Mouse (Mus musculus) brown adipose tissue, adult 24 weeks (tissue): Measurements from ENCODE around the gene Prkaa2. TPM values are rescaled to one million over a fixed set of nuclear protein-coding genes. Genes with fewer than 3 reads are reported as not detected.
A peak's percentile ranks its signal among the peaks of the same experiment; 100 is the strongest.

ENCODE experiments used
- H3K27ac ChIP-seq: fragments of 200-500 bp; replicated peaks from 2 replicates; pipeline ENCODE4 v1.5.1; 2012; ENCODE audit warnings: low read depth, mild to moderate bottlenecking, low read length
- H3K4me1 ChIP-seq: fragments of 200-500 bp; 2 replicates; pipeline ENCODE4 v1.6.1; 2012; ENCODE audit warnings: low read length, mixed read lengths; ENCODE audit not compliant: control insufficient read depth, insufficient read depth, insufficient read length
- H3K4me3 ChIP-seq: fragments of 200-500 bp; 2 replicates; pipeline ENCODE4 v1.5.1; 2012; ENCODE audit warnings: low read depth, mild to moderate bottlenecking, low read length, moderate library complexity; ENCODE audit not compliant: insufficient read depth
- polyA plus RNA-seq: library from polyadenylated mRNA; stranded (reverse); fragments of >200 nt; gene quantifications from 2 replicates; pipeline ENCODE4 v1.2.4, GENCODE M21; 2012; ENCODE audit not compliant: missing spikeins, insufficient read depth, insufficient read length

Prkaa2 gene
- polyA plus RNA-seq, result 10.3 and 11.7 TPM in 2 replicates

- no peaks in the 10 kb centered on the region for H3K4me1 ChIP-seq
- peak within 1 kb of the TSS; percentile 89 for H3K4me3 ChIP-seq
- H3K27ac ChIP-seq, result peak within 1 kb of the TSS; percentile 24
These were observed at the start of gene Prkaa2 for GRCm38 (mm10) chr4:105109199-105109989. Prkaa2 (minus strand) TSS chr4:105109890.

- Histone ChIP-seq H3K4me3 (peak overlapping the region; percentile 94), H3K4me1 (peaks cover 18% of the 10 kb centered on the region), H3K27ac (peak overlapping the region; percentile 91)
These were observed 49.8 kb upstream of the Prkaa2 start for GRCm38 (mm10) chr4:105159531-105159870.

DNA sequence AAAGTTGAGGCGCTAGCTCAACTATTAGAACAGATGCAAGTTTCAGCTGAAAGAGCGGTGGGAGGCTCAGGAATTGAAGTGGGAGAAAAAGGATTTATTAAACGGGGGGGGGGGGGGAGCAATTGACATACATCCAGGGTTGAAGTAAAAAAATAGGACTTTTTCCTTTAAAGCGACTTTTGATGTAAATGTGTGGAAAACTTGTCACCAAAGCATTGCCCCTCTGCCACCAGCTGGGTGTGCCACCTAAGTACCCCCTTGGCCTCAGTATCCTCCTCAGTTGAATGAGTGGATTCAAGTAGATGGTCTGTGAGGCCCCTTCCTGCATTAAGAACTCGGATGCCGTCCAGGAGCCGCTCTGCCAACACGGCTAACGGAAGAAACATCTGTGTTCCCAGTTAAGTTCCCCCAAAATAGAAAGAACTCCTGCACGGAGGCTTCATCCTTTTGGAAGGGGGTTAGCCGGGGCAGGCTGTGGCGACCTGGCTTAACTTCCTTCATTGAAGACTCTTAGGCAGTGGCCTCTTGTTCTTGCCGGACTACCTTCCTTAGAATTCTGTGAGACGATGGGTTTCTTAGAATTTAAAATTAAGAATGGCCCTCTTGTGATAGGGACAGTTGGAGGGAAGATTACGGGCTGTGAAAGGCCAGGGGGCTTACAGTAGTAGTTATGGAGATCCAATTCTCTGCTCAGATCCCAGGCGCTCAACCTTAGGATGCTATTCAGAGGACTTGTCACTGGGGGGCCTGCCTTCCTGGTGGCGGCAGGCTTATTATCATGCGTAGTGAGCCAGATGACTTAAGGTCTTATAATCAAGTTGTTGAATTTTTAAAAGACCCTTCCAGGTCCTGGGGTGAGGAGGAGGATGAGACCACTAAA lies 49.2 kb upstream of the Prkaa2 start:
- Histone ChIP-seq H3K4me1 (peaks cover 17% of the 10 kb centered on the region), H3K4me3 (peak overlapping the region; percentile 94), H3K27ac (peak overlapping the region; percentile 91)

DNA sequence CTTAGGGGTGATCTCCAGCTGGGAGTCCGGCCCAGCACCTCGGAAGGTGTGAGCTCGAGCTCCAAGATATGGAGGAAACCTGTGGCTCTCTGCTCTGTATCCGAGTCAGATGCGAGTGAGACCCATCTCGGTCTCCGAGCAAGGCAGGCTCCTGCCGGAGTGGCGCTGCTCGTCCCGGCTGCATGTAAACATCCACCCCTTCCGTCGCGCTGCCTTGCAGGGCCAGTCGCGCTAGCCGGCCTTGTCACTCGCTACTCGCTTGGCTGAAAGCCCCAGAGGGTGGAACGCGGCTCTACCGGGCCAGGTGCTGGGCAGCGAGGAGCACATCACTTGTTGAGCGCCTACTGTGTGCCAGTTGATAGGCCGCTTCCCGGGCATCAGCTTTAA lies 48.5 kb upstream of the Prkaa2 start:
- peak overlapping the region; percentile 94 for H3K4me3 ChIP-seq
- peaks cover 10% of the 10 kb centered on the region for H3K4me1 ChIP-seq
- H3K27ac ChIP-seq, result peak overlapping the region; percentile 91

GRCm38 (mm10) chr4:105157276-105158168 lies 47.8 kb upstream of the Prkaa2 start, which contains the start of gene Plpp3:
Plpp3 (plus strand) TSS chr4:105157347.
- peaks cover 6% of the 10 kb centered on the region for H3K4me1 ChIP-seq
- H3K4me3 ChIP-seq, result peak within 1 kb of the TSS; percentile 94
- H3K27ac ChIP-seq, result peak within 1 kb of the TSS; percentile 91

GRCm38 (mm10) chr4:105156955-105157275 lies 47.2 kb upstream of the Prkaa2 start:
- Histone ChIP-seq H3K4me1 (peaks cover 5% of the 10 kb centered on the region; the same call in 1 of the 2 replicates), H3K27ac (peak overlapping the region; percentile 83; the same call in 1 of the 2 replicates), H3K4me3 (peak overlapping the region; percentile 94)

DNA sequence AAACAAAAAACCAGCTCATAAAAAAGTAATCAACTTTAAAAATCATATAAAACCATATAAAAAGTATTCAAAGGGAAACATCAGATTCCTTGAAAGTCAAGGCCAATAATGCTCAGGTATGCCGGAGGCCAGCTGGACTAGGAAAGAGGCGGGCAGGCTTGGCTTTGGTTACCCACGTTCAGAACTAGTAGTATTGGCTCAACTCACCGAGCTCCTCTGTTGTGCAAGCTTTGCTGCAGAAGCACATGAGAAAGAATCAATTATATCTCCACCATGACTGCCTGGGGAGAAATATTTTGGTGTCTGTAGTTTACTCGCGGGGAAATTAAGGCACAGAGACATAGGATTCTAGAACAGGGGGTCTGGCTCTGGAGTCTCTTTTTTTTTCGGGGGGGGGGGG lies 46.6 kb upstream of the Prkaa2 start:
- no peak overlapping the region for H3K27ac ChIP-seq
- peaks cover under 1% of the 10 kb centered on the region; the same call in 1 of the 2 replicates for H3K4me1 ChIP-seq
- H3K4me3 ChIP-seq, result no peak overlapping the region

GRCm38 (mm10) chr4:105153227-105153626 lies 43.5 kb upstream of the Prkaa2 start:
- Histone ChIP-seq H3K4me3 (no peak overlapping the region), H3K27ac (no peak overlapping the region), H3K4me1 (no peaks in the 10 kb centered on the region)

GRCm38 (mm10) chr4:105151911-105152690 lies 42.4 kb upstream of the Prkaa2 start:
- Histone ChIP-seq H3K4me3 (no peak overlapping the region), H3K27ac (no peak overlapping the region), H3K4me1 (no peaks in the 10 kb centered on the region)

DNA sequence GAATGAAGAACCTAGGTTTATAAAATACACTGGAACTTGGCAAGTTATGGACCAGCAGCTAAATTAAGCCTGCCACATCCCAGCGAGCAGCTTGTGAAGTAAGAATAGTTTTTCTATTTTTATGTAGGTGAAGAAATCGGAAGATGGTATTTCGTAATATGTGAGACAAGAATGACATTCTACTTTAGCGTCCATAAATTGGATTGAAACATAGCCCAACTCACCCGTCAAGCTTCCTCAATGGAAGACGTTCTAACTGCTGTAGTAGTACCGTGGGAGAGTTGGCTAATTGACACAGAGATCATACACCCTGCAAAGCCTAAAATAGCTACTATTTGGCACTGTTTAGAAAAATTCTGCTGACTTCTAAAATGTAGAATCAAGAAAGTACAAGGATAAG lies 39.8 kb upstream of the Prkaa2 start:
- Histone ChIP-seq H3K4me3 (no peak overlapping the region), H3K4me1 (no peaks in the 10 kb centered on the region), H3K27ac (no peak overlapping the region)

DNA sequence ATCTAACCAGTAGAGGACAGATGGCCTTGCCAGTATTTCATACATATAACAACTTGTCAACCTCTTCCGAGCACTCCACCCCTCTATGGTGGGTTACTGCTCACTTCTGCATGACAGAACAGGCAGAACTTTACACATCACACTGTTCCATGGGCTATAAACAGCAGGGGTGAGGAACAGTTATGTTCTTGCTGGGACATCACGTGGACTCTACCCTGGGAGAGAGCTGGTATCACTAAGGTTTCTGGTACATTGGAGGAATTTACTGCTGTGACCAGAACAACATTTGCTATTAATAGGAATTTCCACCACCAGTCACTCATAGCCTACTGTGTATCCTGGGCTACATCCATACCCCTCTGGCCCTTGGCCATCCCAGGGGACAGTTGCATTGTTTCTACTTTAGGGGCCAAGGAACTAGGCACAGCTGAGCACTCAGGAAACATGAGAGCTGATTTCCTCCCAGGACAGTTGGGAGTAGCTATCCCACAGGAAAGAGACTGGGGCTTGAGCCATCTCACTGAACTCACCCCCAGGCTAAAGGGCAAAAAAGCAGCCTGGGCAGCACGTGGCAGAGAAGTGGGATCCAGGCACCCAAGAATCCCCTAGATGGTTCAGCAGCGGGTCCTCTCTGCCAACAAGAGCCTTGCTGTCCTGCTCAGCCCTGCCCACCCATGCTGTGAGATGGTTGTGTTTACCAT lies 23.8 kb upstream of the Prkaa2 start:
- Histone ChIP-seq H3K27ac (0 out of 2 replicates have a peak overlapping the region, but pooled peaks have one; percentile 1), H3K4me3 (no peak overlapping the region), H3K4me1 (peaks cover 3% of the 10 kb centered on the region; the same call in 1 of the 2 replicates)

DNA sequence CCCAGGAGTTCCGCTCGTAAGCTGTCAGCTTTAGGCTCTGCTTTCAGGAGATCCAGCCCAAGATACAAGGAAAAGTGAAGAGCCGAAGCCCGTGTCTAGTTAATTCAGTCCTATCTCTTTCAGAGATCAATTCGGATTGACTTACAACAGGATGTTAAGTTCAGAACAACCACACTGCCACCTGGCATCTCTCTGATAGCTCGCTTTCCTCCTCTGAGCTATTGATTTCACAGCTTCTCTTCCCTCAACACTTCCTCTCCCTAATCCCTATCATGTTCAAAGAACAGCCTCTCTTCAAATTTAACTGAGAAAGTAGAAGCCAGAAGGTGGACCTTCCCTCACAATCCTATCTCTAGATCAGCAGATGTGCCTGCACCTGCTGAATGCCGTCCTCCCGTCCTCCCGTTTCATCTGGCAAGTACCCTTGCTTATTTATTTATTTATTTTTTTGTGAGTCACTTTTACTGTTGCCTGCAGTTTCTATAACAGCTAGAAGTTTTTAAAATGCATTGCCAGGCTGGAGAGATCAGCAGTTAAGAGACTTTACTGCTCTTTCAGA lies 22.1 kb upstream of the Prkaa2 start:
- Histone ChIP-seq H3K27ac (no peak overlapping the region), H3K4me3 (no peak overlapping the region), H3K4me1 (peaks cover 3% of the 10 kb centered on the region; the same call in 1 of the 2 replicates)

- Histone ChIP-seq H3K4me1 (peaks cover 3% of the 10 kb centered on the region; the same call in 1 of the 2 replicates), H3K27ac (no peak overlapping the region), H3K4me3 (no peak overlapping the region)
These were observed 19.5 kb upstream of the Prkaa2 start for GRCm38 (mm10) chr4:105129212-105129611.
